Mouse (Mus musculus): ENCODE data around the gene Hist2h4. TPM values are rescaled to one million over a fixed set of nuclear protein-coding genes. Genes with fewer than 3 reads are reported as not detected.

Hist2h4 gene
- polyA plus RNA-seq, 1 experiment from 2014 or later, result 16.6 TPM

GRCm38 (mm10) chr3:96261623-96262022, 1.5 kb downstream of the Hist2h4 start:
- TF ChIP-seq CTCF (IDR thresholded peaks at IDR 0.05; ENCODE audit: low read depth), result 0 out of 2 replicates have a peak, but pooled peaks have one; percentile 7
- Histone ChIP-seq H3K4me1 (ENCODE audit: insufficient read depth) (peaks cover 3% of the 10 kb centered on the region; the same call in 1 of the 2 replicates), H3K4me2 (peak overlapping the region; percentile 85), H3K4me3 (ENCODE audit: low read depth, low read length) (peak overlapping the region; percentile 60), H3K9me3 (ENCODE audit: low read depth, low read length) (no peaks in the 10 kb centered on the region), H3K36me3 (ENCODE audit: insufficient read depth) (no peaks in the 10 kb centered on the region), H3K27me3 (ENCODE audit: insufficient read depth, low read length) (no peaks in the 10 kb centered on the region), H3K27ac (ENCODE audit: low read depth) (peak overlapping the region; percentile 99), H3K9ac (peak overlapping the region; percentile 76)
- DNase-seq (peak; percentile 13), ATAC-seq (ENCODE audit: insufficient read depth) (no peak)
- 41% methylated on average over 3 of the region's 3 CpGs for WGBS

DNA sequence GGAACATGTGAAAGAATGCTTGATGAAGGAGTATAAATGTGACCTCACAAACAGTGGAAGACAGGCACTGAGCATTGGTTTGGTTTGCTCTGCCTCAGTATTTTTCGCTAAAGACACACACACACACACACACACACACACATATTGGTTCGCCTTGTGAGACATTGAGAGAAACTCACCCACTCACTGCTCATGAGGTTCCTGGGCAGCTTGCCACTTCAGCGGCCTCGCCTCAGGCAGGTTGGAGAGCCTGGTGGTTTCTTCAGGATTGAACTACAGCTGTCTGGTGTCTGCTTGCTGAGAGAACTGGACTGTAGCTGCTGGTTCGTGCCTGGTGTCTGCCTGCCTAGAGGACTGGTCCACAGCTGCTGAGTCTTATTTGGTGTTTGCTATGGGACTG, 2.9 kb downstream of the Hist2h4 start:
- no peak for TF ChIP-seq CTCF (IDR thresholded peaks at IDR 0.05; ENCODE audit: low read depth)
- Histone ChIP-seq H3K27ac (ENCODE audit: low read depth) (no peak overlapping the region), H3K9ac (no peak overlapping the region), H3K4me2 (no peak overlapping the region), H3K36me3 (ENCODE audit: insufficient read depth) (no peaks in the 10 kb centered on the region), H3K4me3 (ENCODE audit: low read depth, low read length) (no peak overlapping the region), H3K4me1 (ENCODE audit: insufficient read depth) (peaks cover 3% of the 10 kb centered on the region; the same call in 1 of the 2 replicates), H3K27me3 (ENCODE audit: insufficient read depth, low read length) (no peaks in the 10 kb centered on the region), H3K9me3 (ENCODE audit: low read depth, low read length) (no peaks in the 10 kb centered on the region)
- WGBS, result 87% methylated on average over 5 of the region's 5 CpGs
- ATAC-seq (ENCODE audit: insufficient read depth) (no peak), DNase-seq (no peak)

DNA sequence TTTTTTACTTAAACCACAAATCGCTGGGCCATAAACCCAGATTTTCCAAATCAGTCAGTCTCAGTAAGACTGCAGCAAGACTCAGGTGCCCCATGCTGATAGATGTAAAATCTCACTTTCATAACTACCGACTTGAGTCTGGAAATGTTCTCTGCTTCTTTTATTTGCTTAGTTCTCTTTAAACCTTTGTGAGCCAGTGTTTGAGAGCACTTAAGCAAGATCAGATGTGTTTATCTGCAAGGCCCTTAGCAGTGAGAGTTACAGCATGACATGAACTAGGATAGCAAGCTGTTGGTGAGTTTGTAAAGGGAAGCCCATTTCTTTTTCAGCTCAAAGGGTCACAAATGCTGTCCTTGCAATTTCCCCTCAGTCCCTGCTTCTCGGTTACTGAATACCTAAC, 5.9 kb downstream of the Hist2h4 start:
- Histone ChIP-seq H3K9me3 (ENCODE audit: low read depth, low read length) (no peaks in the 10 kb centered on the region), H3K36me3 (ENCODE audit: insufficient read depth) (no peaks in the 10 kb centered on the region), H3K27me3 (ENCODE audit: insufficient read depth, low read length) (peaks cover 3% of the 10 kb centered on the region; the same call in 1 of the 2 replicates), H3K9ac (no peak overlapping the region), H3K4me1 (ENCODE audit: insufficient read depth) (peaks cover 3% of the 10 kb centered on the region; the same call in 1 of the 2 replicates), H3K4me2 (no peak overlapping the region), H3K4me3 (ENCODE audit: low read depth, low read length) (no peak overlapping the region), H3K27ac (ENCODE audit: low read depth) (no peak overlapping the region)
- no peak for TF ChIP-seq CTCF (IDR thresholded peaks at IDR 0.05; ENCODE audit: low read depth)
- no peak for ATAC-seq (ENCODE audit: insufficient read depth)
- DNase-seq, result peak; percentile 11
- 54% methylated on average over 3 of the region's 3 CpGs for WGBS

DNA sequence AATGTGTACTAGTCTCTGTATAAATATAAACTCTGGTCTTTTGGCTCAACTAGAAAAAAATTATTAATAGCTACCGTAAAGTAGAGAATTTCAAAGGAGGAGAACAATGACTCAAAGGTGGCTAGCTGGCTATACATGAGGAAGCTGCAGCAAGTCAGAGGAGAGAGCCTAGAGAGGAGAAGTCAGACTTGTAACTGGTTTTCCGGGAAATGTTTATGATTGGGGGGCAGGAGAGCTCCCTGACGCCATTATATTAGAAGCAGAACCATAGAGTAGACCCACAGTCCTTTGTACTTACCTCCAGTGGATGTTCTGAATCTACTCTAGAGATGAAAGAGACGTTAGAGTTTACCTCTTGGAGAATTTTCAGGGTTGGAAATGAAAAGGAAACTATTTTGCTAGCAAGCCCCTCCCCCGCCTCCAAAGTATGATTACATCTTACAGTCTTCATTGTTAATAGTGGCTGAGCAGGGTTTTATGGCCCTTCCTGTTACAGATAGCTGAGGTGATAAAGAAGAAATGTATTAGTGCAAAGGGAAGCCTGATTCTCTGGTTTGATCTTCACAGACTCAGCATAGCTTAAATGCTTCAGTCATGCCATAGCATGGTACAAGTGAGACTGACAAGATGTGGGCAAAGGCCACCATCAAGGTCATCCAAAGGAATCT, 7.1 kb downstream of the Hist2h4 start:
- TF ChIP-seq CTCF (IDR thresholded peaks at IDR 0.05; ENCODE audit: low read depth), result no peak
- Histone ChIP-seq H3K9me3 (ENCODE audit: low read depth, low read length) (no peaks in the 10 kb centered on the region), H3K4me1 (ENCODE audit: insufficient read depth) (no peaks in the 10 kb centered on the region), H3K4me3 (ENCODE audit: low read depth, low read length) (no peak overlapping the region), H3K4me2 (0 out of 2 replicates have a peak overlapping the region, but pooled peaks have one; percentile 6), H3K36me3 (ENCODE audit: insufficient read depth) (no peaks in the 10 kb centered on the region), H3K27me3 (ENCODE audit: insufficient read depth, low read length) (peaks cover 3% of the 10 kb centered on the region; the same call in 1 of the 2 replicates), H3K27ac (ENCODE audit: low read depth) (peak overlapping the region; percentile 33; the same call in 1 of the 2 replicates), H3K9ac (no peak overlapping the region)
- ATAC-seq (ENCODE audit: insufficient read depth), result no peak
- no peak for DNase-seq
- 56% methylated on average over 5 of the region's 5 CpGs for WGBS

DNA sequence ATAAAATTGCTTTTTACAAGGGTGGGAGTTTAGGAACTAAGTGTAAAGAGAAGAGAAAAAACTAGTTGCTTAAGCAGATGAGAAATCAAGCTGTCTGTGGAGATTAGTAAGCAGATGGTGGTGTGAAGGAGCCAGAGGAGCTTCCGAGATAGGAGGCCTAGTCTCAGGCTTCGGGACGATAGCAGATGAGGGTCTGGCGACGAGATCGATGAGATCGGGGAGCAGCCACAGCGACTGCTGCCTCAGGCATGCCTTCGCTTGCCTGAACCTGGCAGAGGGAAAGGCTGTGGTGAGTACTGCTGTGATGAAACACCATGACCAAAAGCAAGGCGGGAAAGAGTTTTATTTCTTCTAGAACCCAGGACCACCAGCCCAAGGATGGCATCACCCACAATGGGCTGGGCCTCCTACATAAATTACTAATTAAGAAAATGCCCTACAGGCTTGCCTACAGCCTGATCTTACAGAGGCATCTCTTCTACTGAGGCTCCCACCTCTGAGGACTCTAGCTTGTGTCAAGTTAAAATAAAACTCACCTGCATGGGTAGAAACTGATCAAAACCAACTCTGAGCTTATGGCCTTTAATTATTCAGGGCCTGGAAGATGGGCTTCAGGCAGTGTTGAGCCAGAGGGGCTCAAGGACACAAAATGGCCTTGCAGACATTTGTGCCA, 8.3 kb downstream of the Hist2h4 start:
- Histone ChIP-seq H3K9ac (no peak overlapping the region), H3K27me3 (ENCODE audit: insufficient read depth, low read length) (peaks cover 3% of the 10 kb centered on the region; the same call in 1 of the 2 replicates), H3K36me3 (ENCODE audit: insufficient read depth) (no peaks in the 10 kb centered on the region), H3K27ac (ENCODE audit: low read depth) (no peak overlapping the region), H3K4me1 (ENCODE audit: insufficient read depth) (no peaks in the 10 kb centered on the region), H3K9me3 (ENCODE audit: low read depth, low read length) (no peaks in the 10 kb centered on the region), H3K4me2 (peak overlapping the region; percentile 20; the same call in 1 of the 2 replicates), H3K4me3 (ENCODE audit: low read depth, low read length) (no peak overlapping the region)
- ATAC-seq (ENCODE audit: insufficient read depth), result peak; percentile 67
- WGBS, result 35% methylated on average over 10 of the region's 10 CpGs
- DNase-seq, result peak; percentile 55
- no peak for TF ChIP-seq CTCF (IDR thresholded peaks at IDR 0.05; ENCODE audit: low read depth)

GRCm38 (mm10) chr3:96251787-96252186, 11.3 kb downstream of the Hist2h4 start:
- no peak overlapping the region for H3K4me2 ChIP-seq
- whole genome bisulfite sequencing, result 84% methylated on average over 3 of the region's 3 CpGs
- no peak for TF ChIP-seq CTCF (IDR thresholded peaks at IDR 0.05; ENCODE audit: low read depth)
- no peaks in the 10 kb centered on the region for H3K36me3 ChIP-seq (ENCODE audit: insufficient read depth)
- H3K4me3 ChIP-seq (ENCODE audit: low read depth, low read length), result no peak overlapping the region
- H3K4me1 ChIP-seq (ENCODE audit: insufficient read depth), result no peaks in the 10 kb centered on the region
- DNase-seq (no peak), ATAC-seq (ENCODE audit: insufficient read depth) (no peak)
- no peak overlapping the region for H3K9ac ChIP-seq
- H3K27ac ChIP-seq (ENCODE audit: low read depth), result no peak overlapping the region
- no peaks in the 10 kb centered on the region for H3K9me3 ChIP-seq (ENCODE audit: low read depth, low read length)
- H3K27me3 ChIP-seq (ENCODE audit: insufficient read depth, low read length), result peaks cover 3% of the 10 kb centered on the region; the same call in 1 of the 2 replicates

- DNase-seq (no peak), ATAC-seq (ENCODE audit: insufficient read depth) (no peak)
- H3K4me2 ChIP-seq, result no peak overlapping the region
- WGBS, result 63% methylated on average over 3 of the region's 3 CpGs
- H3K9me3 ChIP-seq (ENCODE audit: low read depth, low read length), result no peaks in the 10 kb centered on the region
- TF ChIP-seq CTCF (IDR thresholded peaks at IDR 0.05; ENCODE audit: low read depth), result no peak
- H3K27ac ChIP-seq (ENCODE audit: low read depth), result no peak overlapping the region
- no peak overlapping the region for H3K4me3 ChIP-seq (ENCODE audit: low read depth, low read length)
- no peak overlapping the region for H3K9ac ChIP-seq
- no peaks in the 10 kb centered on the region for H3K36me3 ChIP-seq (ENCODE audit: insufficient read depth)
- peaks cover 3% of the 10 kb centered on the region; the same call in 1 of the 2 replicates for H3K27me3 ChIP-seq (ENCODE audit: insufficient read depth, low read length)
- no peaks in the 10 kb centered on the region for H3K4me1 ChIP-seq (ENCODE audit: insufficient read depth)
These were observed 12.2 kb downstream of the Hist2h4 start for GRCm38 (mm10) chr3:96250890-96251289.
